Mouse (Mus musculus) forebrain, postnatal 0 days (tissue): Measurements from ENCODE around the gene Rnf213. TPM values are rescaled to one million over a fixed set of nuclear protein-coding genes. Genes with fewer than 3 reads are reported as not detected.

Experiments
- ATAC-seq: fragments of 200-750 bp; cut with Nextera tagmentation; 2 replicates; pipeline ENCODE4 v1.8.0; 2017; ENCODE audit warnings: mild to moderate bottlenecking, moderate library complexity
- DNase-seq: peaks from one replicate; pipeline ENCODE4 v3.0.0-alpha.2; 2015
- H3K27ac ChIP-seq: fragments of 300-500 bp; sonication (generic); 2 replicates; pipeline ENCODE4 v1.5.1; 2014; ENCODE audit warnings: low read depth, mild to moderate bottlenecking, antibody characterized with exemption, low read length, moderate library complexity, mixed read lengths
- H3K27me3 ChIP-seq: fragments of 300-500 bp; sonication (generic); 2 replicates; pipeline ENCODE4 v1.6.1; 2014; ENCODE audit warnings: mild to moderate bottlenecking, low read length, mixed read lengths; ENCODE audit not compliant: insufficient read depth
- H3K36me3 ChIP-seq: fragments of 300-500 bp; sonication (generic); 2 replicates; pipeline ENCODE4 v1.6.1; 2014; ENCODE audit warnings: mild to moderate bottlenecking, moderate library complexity; ENCODE audit not compliant: insufficient read depth
- H3K4me1 ChIP-seq: fragments of 300-500 bp; sonication (generic); 2 replicates; pipeline ENCODE4 v1.6.1; 2014; ENCODE audit warnings: antibody characterized with exemption; ENCODE audit not compliant: insufficient read depth
- H3K4me2 ChIP-seq: fragments of 300-500 bp; sonication (generic); 2 replicates; pipeline ENCODE4 v1.6.1; 2014; ENCODE audit warnings: low read depth, mild to moderate bottlenecking, moderate library complexity
- H3K4me3 ChIP-seq: fragments of 300-500 bp; sonication (generic); 2 replicates; pipeline ENCODE4 v1.5.1; 2014; ENCODE audit warnings: low read depth, low read length, mixed read lengths
- H3K9ac ChIP-seq: fragments of 300-500 bp; sonication (generic); 2 replicates; pipeline ENCODE4 v1.6.1; 2014; ENCODE audit warnings: mild to moderate bottlenecking
- H3K9me3 ChIP-seq: fragments of 300-500 bp; sonication (generic); 2 replicates; pipeline ENCODE4 v1.6.1; 2016; ENCODE audit warnings: low read length
- CTCF ChIP-seq: sonication (generic); IDR thresholded peaks from 2 replicates; pipeline ENCODE4 v1.5.1; 2016; ENCODE audit warnings: antibody characterized with exemption, control low read depth, low read depth
- WGBS: fragments of 180-500 bp; shearing (Covaris S2); extraction: QIAGEN DNeasy Blood & Tissue Kit; methylation state at CpG from one replicate; pipeline ENCODE4 v1.1.7; 2014; 5-methylcytosine and 5-hydroxymethylcytosine counted together
- polyA plus RNA-seq: library from polyadenylated mRNA; unstranded; fragments of >200 nt; fragmentation: Nextera tagmentation; extraction: Ambion mirVana; gene quantifications from 2 replicates; pipeline ENCODE4 v1.2.1, GENCODE M21; 2015
- total RNA-seq: library from RNA; depleted of rRNA; stranded (reverse); fragments of >200 nt; gene quantifications from 2 replicates; pipeline ENCODE4 v1.2.3, GENCODE M21; 2014

Gene Rnf213
- total and polyA plus RNA-seq, 2 experiments from 2014 or later = 1.1 to 8.6 TPM

DNA sequence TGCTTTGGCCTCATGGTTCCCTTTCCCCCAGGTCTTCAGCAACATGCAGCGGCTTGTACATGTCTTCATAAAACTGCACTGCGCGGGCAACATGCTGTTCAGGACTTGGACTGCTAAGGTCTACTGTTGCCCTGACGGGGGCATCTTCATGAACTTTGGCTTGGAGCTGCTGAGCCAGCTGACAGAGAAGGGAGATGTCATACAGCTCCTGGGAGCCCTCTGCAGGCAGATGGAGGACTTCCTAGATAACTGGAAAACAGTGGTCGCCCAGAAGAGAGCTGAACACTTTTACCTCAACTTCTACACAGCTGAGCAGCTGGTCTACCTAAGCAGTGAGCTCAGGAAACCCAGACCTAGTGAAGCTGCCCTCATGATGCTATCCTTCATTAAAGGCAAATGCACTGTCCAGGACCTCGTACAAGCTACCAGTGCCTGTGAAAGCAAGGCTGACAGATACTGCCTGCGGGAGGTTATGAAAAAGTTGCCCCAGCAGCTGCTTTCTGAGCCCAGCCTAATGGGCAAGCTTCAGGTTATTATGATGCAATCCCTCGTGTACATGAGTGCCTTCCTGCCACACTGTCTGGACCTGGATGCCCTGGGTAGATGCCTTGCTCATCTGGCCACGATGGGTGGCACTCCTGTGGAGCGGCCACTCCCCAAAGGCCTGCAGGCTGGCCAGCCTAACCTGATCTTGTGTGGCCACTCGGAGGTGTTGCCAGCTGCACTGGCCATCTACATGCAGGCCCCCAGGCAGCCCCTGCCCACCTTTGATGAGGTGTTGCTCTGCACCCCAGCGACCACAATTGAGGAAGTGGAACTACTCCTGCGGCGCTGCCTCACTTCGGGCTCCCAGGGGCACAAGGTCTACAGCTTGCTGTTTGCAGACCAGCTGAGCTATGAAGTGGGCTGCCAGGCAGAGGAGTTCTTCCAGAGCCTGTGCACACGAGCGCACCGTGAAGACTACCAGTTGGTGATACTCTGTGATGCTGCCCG is 43.3 kb downstream of the Rnf213 start:
- peak; percentile 16 for DNase-seq
- Histone ChIP-seq H3K27ac (no peak overlapping the region), H3K4me2 (no peak overlapping the region), H3K9me3 (no peaks in the 10 kb centered on the region), H3K4me1 (no peaks in the 10 kb centered on the region), H3K9ac (no peak overlapping the region), H3K4me3 (no peak overlapping the region), H3K27me3 (no peaks in the 10 kb centered on the region), H3K36me3 (no peaks in the 10 kb centered on the region)
- 78% methylated on average over 19 of the region's 19 CpGs for WGBS
- peak; percentile 50 for TF ChIP-seq CTCF
- no peak for ATAC-seq

DNA sequence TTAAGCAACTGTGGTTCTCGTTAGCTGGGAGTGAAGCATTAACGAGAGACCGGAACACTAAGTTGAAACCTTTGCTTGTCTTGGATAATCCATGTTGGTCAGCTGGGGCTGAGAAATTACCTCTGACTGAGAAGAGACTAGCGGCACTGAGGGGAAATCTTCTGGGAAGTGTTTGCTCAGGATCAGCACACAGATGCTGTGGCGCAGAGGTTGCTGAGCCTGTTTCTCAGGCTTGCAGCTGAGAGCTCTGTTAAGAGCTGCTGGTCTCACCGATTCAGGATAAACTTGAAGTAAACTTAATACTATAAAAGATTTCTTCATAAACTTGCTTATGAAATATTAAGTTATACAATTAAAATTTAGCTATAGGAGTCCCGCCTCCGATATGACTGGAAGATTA is 45.9 kb downstream of the Rnf213 start:
- ATAC-seq = no peak
- Histone ChIP-seq H3K4me2 (no peak overlapping the region), H3K4me1 (no peaks in the 10 kb centered on the region), H3K9ac (no peak overlapping the region), H3K27ac (no peak overlapping the region), H3K36me3 (no peaks in the 10 kb centered on the region), H3K27me3 (no peaks in the 10 kb centered on the region), H3K4me3 (no peak overlapping the region), H3K9me3 (no peaks in the 10 kb centered on the region)
- TF ChIP-seq CTCF = no peak
- DNase-seq = no peak
- WGBS = 71% methylated on average over 8 of the region's 8 CpGs

DNA sequence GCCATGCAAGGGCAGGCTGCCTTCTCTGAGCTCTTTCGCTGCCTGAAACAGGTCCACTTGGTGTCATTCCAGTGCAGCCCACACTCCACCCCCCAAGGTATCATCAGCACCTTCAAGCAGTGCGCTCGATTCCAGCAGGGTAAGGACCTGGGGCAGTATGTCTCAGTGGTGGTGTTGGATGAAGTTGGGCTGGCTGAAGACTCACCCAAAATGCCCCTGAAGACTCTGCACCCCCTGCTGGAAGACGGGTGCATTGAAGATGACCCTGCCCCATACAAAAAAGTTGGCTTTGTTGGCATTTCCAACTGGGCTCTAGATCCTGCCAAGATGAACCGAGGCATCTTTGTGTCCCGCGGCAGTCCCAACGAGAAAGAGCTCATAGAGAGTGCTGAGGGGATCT is 49.3 kb downstream of the Rnf213 start:
- no peak overlapping the region for H3K4me3 ChIP-seq
- no peak overlapping the region for H3K27ac ChIP-seq
- H3K9ac ChIP-seq = no peak overlapping the region
- 88% methylated on average over 8 of the region's 8 CpGs for WGBS
- ATAC-seq (no peak), DNase-seq (no peak)
- H3K36me3 ChIP-seq = no peaks in the 10 kb centered on the region
- no peaks in the 10 kb centered on the region for H3K27me3 ChIP-seq
- H3K4me1 ChIP-seq = no peaks in the 10 kb centered on the region
- no peak overlapping the region for H3K4me2 ChIP-seq
- TF ChIP-seq CTCF = peak; percentile 5; the same call in 1 of the 2 replicates
- H3K9me3 ChIP-seq = no peaks in the 10 kb centered on the region

DNA sequence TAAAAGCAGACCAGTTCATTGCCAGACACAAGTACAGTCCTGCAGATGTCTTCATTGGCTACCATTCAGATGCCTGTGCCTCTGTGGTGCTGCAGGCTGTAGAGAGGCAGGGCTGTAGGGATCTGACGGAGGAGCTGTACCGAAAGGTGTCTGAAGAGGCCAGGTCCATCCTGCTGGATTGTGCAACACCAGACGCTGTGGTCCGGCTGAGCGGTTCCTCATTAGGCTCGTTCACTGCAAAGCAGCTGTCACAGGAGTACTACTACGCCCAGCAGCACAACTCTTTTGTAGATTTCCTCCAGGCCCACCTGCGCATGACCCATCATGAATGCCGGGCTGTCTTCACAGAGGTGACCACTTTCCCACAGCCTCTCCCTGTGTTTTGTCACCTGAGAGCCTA is 50.5 kb downstream of the Rnf213 start:
- 86% methylated on average over 9 of the region's 9 CpGs for WGBS
- ATAC-seq = no peak

DNA sequence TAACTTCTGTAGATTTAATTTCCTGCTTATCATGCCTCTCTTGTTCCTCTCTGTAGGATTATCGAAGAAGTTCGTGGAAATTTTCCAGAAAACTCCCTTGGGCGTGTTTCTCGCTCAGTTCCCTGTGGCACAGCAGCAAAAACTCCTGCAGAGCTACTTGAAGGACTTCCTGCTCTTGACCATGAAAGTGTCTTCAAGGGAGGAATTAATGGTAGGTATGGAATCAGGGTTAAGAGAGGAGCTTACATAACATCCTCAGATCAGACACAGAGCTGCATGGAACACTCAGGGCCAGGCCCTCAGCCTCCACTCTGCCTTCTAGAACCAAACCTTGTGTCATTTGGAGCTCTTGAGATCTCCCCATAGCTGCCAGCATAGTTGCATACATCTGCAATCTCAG is 63.2 kb downstream of the Rnf213 start:
- no peak overlapping the region for H3K4me3 ChIP-seq
- no peak for TF ChIP-seq CTCF
- no peaks in the 10 kb centered on the region for H3K36me3 ChIP-seq
- H3K9ac ChIP-seq = no peak overlapping the region
- H3K4me2 ChIP-seq = no peak overlapping the region
- H3K27me3 ChIP-seq = no peaks in the 10 kb centered on the region
- ATAC-seq (no peak), DNase-seq (no peak)
- H3K27ac ChIP-seq = no peak overlapping the region
- WGBS = 77% methylated on average over 4 of the region's 4 CpGs
- no peaks in the 10 kb centered on the region for H3K9me3 ChIP-seq
- H3K4me1 ChIP-seq = no peaks in the 10 kb centered on the region

More for the DNA sequence above, 50.5 kb downstream of the Rnf213 start:
- H3K36me3 ChIP-seq = no peaks in the 10 kb centered on the region
- no peak overlapping the region for H3K4me3 ChIP-seq
- H3K27me3 ChIP-seq = no peaks in the 10 kb centered on the region
- H3K4me2 ChIP-seq = no peak overlapping the region
- DNase-seq = no peak
- no peak overlapping the region for H3K9ac ChIP-seq
- no peak for TF ChIP-seq CTCF
- no peaks in the 10 kb centered on the region for H3K4me1 ChIP-seq
- H3K9me3 ChIP-seq = no peaks in the 10 kb centered on the region
- no peak overlapping the region for H3K27ac ChIP-seq

DNA sequence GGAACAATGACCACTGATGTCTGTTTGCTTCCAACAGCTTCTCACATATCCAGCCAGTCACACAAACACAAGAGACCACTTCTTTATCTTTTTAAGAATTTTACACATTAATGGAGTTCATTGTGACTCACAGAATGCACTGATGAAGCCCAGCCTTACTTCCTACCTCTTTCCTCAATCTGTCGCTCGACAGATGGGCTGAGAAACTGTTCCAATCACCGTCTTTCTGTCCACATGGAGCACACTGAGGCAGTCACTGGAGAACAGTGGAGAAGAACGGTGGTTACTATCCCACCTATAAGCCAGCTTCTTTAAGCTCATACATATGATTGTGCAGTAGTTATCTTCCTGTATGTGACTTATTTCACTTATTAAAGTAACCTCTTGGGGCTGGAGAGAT is 85.0 kb downstream of the Rnf213 start:
- ATAC-seq = no peak

More for the DNA sequence above, 85.0 kb downstream of the Rnf213 start:
- TF ChIP-seq CTCF = no peak
- no peaks in the 10 kb centered on the region for H3K27me3 ChIP-seq
- 0 out of 2 replicates have a peak, but pooled peaks cover 2% of the 10 kb centered on the region for H3K36me3 ChIP-seq
- no peak overlapping the region for H3K4me3 ChIP-seq
- H3K9ac ChIP-seq = no peak overlapping the region
- H3K4me1 ChIP-seq = no peaks in the 10 kb centered on the region
- no peaks in the 10 kb centered on the region for H3K9me3 ChIP-seq
- DNase-seq = no peak
- WGBS = 77% methylated on average over 4 of the region's 4 CpGs
- no peak overlapping the region for H3K27ac ChIP-seq
- no peak overlapping the region for H3K4me2 ChIP-seq
